Mouse (Mus musculus) MEL (cell line): Measurements from ENCODE around the gene Tmem106c.

ENCODE experiments used
- TCF12 ChIP-seq: IDR thresholded peaks from 2 replicates; pipeline ENCODE4 v1.6.1; 2014; ENCODE audit warnings: low read depth, mild to moderate bottlenecking, inconsistent platforms, low read length, improper control_type of control experiment, moderate library complexity
- UBTF ChIP-seq: IDR thresholded peaks from 2 replicates; pipeline ENCODE4 v1.6.1; 2012; ENCODE audit warnings: low read depth, mild to moderate bottlenecking, inconsistent platforms, low read length, improper control_type of control experiment, moderate library complexity, borderline replicate concordance; ENCODE audit not compliant: insufficient read depth

DNA sequence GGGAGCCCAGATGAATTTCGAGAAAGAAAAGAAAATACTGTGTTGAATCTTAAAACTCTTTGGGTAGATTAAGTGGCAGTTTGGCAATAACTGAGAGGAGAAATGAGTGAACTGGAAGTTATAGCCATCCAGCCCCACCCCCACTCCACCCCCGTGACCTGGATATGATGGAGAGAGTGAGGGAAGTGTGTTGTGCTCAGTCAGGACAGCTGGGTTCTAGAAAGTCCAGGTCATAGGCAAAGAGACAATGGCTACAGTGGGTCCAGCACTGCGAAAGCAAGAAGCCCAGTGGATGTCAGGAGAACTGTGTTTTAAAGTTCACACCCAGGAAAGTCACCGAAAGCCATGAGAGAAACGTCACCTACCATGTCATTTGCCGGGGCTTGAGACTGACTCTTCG is 44.8 kb upstream of the Tmem106c start:
- no peak for TF ChIP-seq TCF12
- TF ChIP-seq UBTF: no peak
